Mouse (Mus musculus): ENCODE results near the gene Rc3h2.

Rc3h2 gene

DNA sequence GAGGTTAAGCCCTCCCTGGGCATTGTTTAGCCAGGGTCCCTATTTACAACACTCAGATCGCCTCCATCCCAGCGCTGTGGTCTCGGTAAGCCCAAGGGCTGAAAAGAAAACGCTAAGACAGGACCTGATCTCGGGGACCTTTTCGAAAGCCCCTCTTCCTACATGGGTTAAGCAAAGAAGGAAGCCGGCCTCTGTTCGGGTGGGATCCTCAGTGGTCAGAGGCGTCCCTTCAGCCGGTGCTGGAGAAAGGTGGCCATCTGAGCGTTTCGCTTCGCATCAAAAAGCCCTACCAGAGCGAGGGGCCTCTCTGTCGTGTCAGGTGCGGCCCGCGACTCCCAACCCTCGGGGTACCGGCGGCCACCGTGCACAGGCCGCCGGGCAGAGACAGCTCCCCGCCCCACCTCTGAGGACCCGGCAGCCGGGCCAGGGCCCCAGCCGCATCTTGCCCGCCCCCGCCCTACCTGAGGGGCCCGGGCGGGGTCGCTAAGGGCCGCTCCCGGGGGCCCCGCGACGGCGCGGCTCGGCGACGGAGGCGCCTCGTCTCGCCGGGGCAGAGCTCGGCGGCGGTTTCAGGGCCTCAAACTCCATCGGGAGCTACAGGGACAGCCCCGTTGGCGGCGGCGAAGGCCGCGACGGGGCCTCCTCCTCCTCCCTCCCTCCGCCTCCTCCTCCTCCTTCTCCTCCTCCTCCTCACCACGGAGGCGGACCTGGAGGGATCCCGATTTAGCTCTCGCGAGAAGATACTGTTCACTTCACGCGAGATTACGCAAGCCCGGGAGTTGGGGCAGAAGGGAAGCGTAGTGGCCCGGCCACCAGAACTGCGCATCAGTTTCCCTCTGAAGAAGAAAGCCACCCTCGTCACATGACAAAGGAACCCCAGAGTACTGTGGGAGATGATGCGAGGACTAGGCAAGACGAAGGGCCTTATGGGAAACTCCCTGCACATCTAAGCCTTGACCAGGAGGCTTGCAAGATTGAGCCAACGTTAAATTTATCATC is at the start of gene Rc3h2:
Gene Rc3h2 (minus strand): TSS at position 598 of the 999 bp plus-strand sequence.
- DNase-seq = peak; percentile 97

DNA sequence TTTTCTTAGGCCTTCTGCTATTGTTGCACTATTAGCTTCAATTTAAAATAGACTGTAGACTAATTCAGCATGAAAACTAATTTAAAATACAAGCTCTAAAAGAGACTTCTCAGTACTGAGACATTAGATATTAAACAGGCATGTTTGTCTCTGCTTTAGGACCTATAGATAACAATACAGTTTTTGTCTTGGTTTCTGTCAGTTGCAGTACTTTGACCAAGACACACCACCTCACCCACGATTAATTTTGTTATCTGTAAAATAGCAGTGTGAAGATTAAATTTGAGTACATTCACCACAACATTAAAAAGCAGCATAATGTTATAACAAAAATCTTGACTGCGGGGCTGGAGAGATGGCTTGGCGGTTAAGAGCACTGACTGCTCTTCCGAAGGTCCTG is 43.6 kb upstream of the Rc3h2 start:
- no peak for DNase-seq

DNA sequence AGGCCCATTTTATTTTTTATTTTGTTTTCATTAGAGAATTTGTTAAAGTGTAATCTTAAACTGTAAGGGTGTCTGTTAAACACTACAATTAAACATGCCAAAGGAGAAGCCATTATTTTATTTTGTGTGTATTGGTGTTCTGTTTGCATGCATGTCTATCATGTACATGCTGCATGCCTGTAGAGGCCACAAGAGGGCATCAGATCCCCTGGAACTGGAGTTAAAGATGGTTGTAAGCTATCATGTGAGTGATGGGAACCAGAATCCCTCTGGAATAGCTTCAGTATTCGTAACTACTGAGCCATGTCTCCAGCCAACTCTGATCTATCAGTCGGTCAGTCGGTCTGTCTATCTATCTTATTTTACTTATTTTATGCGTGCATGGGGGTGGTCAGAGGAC is 38.0 kb upstream of the Rc3h2 start:
- DNase-seq = no peak

DNA sequence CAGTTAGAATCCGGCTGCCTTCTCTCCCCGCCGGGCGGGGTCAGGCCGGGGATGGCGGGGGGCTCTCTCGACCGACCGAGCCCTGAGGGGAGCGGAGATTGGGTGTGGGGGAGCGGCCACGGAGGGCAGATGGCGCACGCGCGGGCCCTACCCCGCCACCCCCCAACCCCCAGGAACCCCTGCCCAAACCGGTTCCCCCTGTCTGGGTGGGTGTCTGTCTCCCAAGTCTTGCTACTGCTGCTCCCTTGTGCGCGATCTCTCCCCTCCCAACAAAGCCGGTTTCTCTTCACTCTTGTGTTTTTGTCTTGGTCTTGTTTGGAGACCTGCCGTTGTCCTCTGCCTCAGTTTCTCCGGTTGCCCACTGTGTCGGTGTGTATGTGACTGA is 29.7 kb upstream of the Rc3h2 start:
- peak; percentile 59 for DNase-seq

DNA sequence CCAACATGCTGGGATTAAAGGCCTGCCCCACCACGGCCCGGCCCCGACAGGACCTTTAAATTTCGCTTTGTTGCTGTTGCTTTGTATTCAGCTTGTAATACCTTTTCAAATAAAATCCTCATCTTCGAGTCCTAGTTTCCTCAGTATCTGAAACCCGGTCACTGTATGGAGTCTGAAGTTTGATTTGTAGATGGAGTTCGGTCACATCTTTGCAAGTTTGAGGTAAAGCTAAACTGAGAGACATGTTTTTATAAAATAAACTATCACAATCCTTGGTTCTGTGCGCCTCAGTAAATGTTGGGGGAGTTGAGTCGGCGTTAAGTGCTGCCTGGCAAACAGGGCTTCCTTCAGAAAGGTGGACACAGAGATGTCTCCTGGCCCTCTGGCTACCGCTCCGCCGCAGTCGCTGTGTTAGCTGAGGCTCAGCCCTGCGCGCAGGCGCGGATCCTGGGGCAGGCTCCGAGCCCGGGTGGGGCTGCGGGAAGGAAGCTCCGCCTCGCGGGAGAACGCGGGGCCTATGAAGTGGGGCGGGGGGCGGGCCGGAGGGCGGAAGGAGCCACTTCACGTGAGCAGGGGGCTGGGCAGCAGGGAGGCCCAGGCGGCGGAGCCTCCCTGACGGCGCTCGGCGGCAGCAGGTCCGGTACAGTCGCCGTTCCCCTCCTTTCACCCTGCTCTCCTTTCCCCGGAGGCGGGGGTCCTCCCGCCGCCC is 29.1 kb upstream of the Rc3h2 start:
- peak; percentile 92 for DNase-seq

DNA sequence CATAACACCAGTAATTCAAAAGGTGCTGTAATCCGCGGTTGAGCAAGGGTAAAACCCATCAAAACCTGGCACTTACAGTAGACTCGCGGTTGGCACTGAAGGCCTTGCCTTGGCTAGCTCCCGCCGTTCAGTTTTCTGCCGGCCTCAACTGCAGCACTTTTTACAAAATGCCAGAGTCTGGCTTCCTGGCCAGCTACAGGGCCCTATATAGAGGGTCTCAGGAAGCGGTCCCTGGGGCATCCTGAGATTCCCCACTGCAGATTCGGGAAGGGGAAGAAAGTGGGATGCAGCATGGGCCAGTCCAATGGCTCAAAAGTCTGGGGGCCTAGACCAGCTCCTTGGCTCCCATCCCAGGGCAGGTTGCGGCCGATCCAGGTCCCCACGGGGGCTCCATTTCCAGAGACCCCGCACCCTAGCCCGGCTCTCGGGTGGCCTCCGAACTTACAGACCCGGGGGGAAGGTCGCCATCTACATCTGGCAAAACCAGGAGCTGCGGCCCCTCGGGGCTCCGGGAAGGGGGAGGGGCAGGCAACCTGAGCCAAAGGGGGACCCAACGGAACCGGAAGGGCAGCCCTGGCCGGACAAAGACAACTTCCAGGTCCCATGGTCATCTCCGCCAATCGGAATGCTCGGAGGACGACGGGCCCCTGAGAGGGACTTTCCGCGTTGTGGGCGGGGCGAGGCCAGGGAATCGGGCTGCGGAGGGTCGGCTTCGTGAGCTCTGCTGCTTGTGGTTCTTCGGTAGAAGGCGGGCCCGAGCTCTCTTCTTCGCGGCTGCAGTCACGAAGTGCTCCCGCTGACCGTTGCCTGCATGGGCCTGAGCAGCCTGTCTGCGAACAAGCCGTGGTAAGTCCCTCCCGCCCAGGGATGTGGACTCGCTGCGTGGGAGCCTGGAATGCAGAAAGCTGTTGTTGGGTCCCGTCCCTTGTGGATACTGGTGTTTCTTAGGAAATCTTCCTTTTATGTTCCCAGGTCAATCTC is 20.2 kb upstream of the Rc3h2 start, which contains the start of the genes Zbtb26, Zbtb6 and Rabgap1:
Gene Zbtb26 (minus strand): TSS at position 525 of the 981 bp plus-strand sequence.
Gene Zbtb6 (minus strand): TSS at position 561 of the 981 bp plus-strand sequence.
Gene Rabgap1 (plus strand): TSS at position 669 of the 981 bp plus-strand sequence.
- DNase-seq = peak; percentile 93

DNA sequence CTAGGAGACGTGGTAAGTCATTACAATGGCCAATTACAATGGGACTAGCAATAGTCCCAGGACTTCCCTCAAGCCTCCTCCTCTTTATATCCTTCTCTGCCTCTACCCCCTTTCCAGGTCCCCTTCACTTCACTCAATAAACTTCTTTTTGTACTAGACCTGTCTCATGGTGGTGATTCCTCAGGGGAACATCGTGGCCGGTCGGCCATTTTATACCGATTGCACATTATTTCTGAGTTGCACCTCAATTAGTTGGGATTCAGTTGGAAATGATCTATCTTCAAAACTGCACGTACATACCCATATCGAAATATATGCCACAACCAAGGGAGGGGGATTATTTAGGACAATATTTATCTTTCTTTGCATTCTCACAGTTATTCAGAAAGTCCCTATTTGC is 8.9 kb upstream of the Rc3h2 start:
- no peak for DNase-seq

DNA sequence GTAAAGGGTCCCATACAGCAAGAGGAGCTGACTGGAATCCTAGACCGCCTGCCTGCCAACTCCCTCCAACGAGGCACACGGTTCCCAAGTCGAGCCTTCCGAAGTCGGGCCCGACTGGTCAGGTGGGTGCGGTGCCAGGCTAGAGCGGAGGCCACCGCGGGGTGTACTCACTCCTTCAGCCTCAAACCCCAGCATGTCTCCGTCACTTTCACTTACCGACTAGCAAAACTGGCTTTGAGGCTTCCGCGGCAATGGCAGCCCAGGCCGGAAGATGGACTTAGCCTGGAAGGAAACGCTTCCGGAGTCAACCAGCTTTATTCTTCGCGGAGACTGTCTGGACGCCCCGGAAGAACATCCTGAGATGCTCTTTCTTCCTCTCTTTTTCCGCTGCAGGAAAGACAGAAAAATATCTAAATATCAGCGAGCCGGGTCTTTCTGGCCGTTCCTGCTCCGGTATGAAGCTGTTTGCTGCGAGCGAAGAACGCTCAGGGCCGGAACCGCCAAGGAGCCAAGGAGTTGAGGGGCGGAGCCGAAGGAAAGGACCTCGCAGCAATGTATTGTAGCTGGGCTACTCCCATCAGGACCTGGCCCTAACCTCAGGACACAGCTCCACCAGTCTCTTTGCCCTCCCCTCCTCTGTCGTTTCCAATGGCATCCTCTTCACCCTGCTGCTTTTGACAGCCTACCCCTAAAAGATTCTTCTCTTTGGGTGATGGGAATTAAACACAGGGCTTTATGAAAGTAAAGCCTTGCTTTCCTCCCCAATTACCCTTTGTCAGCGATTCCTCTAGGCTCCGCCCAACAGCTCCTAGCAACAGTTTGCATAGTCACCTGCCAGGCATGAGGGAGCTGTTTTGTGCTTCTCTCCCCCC is 8.1 kb upstream of the Rc3h2 start:
- peak; percentile 87 for DNase-seq

DNA sequence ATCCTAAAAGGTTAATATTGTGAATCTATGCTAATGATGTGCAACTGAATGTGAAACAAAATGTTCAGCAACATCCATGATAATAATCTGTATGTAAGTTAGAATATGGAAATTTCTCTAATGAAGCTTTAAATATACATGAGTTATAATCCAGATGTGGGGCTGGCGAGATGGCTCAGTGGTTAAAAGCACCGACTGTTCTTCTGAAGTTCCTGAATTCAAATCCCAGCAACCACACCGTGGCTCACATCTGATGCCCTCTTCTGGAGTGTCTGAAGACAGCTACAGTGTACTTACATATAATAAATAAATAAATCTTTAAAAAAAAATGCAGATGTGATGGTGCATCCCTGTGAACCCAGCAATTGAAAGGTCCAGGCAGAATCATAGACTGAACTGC is 968 bp upstream of the Rc3h2 start:
- DNase-seq = no peak

DNA sequence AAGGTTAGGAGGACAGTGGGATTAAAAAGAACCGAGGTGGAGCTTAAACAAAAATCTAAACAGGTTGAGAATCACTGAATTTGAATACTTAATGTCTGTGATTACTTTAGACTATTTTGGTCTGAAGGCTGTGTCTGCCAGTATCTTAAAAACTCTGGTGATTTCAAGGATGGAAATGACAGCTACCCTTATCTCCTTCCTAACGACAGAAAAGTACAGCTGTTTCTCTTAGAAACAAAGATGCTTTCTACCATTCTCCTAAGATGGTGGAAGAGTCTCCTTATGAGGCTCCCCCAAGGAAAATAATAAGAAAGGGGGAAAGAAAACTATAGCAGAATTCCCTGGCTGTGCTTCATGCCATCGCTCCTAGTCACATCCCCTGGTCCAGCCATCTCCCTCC is 800 bp downstream of the Rc3h2 start:
- DNase-seq = no peak

DNA sequence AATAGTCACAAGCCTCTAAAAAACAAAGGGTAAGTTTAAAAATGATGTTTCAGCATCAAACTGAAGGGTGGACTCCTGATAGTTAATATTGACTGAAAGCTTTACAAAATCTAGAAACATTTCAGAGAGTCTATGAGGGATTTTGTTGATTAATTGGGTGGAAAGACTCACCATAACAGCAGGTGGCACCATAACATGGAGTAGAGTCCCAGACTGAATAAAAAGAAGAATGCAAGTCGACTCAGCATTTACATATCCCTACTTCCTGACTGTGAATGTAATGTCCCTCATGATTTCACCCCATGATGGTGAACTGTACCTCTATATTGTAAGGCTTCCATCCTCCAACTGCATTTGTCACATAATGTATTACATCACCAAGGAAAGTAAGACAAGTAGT is 27.2 kb downstream of the Rc3h2 start:
- DNase-seq = no peak

DNA sequence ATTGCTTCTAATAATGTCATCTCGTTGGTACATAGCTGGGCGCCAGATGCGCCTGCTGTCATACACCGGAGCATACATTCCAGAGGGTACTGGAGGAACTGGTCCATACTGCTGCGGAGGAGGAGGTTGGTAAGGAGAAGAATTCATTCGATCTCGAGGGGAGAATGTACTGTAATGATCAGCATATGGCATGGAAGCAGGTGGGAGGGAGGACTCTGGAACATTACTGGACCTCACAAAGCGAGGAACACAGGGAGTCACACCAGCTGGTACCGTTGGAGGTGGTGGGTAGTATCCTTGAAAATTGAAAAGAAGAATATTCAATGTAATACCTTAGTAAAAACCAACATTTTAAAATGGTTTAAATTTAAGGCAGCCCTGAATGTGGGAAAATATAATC is 39.8 kb downstream of the Rc3h2 start:
- no peak for DNase-seq

DNA sequence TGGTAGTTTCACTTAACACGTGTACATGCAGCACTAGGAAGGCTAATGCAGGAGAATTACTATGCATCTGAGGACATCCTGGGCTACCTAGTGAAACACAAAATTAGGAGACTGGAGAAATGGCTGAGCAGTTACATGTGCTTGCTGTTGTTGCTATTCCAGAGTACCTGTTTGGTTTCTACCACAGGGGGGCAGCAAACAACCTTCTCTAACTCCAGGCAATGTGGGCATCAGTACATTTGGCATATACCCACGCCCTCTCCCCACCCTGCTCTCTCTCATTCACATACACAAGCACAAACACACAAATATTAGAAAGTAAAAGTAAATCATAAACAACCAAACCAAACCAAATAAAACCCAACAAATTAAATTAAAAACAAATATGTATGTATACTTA is 42.5 kb downstream of the Rc3h2 start:
- peak; percentile 67 for DNase-seq

DNA sequence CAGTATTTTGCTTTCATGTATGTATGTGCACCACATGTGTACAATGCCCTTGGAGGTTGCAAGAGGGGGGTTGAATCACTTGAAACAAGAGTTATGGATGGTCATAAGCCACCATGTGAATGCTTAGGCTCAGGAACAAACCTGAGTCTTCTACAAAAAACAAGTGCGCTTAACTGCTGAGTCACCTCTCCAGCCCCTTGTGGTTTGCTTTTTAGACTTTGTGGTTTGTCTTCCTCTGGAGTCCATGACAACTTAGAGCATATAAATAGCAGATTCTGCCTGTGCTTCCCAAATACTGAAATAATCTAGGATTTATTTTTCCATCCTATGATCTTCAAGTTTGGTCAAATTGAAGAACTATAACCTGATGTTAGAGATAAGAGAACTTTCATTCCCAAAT is 46.7 kb downstream of the Rc3h2 start:
- DNase-seq = no peak

DNA sequence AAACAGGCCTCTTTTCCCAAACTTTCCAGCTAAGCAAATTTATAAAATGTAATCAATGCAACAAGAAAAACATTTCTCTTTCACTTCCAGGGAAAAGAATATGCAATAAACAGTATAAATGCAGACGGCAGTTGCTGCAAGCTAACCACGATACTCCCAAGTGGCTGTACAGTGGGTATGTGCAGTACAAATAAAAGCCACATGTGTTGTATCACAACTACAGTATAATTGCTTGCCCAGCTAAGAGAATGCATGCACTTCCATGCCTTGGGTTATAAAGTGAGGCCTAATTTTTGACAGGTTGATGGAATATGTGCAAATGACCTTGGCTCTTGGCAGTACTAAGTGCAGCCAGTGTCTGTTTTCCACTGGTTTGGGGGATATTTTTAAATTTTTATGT is 52.1 kb downstream of the Rc3h2 start:
- DNase-seq = no peak

DNA sequence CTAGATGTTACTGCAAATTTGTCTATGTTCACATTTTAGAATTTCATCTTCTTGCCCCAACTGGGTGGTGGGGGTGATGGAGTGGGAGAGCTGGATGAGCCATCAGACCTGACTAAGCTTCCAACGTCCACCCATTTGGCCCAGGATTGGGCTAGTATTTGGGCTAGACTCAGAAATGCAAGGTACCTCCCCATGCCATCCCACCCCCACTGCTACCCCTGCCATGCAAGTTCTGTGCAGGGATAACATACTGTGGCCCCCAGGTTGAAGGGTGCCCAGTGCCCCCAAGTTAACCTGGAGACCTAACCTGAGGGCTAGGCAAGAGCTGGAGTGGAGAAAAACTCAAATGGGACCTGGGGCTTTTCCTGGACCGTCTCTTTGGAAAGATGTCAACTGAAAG is 62.8 kb downstream of the Rc3h2 start:
- DNase-seq = peak; percentile 41

DNA sequence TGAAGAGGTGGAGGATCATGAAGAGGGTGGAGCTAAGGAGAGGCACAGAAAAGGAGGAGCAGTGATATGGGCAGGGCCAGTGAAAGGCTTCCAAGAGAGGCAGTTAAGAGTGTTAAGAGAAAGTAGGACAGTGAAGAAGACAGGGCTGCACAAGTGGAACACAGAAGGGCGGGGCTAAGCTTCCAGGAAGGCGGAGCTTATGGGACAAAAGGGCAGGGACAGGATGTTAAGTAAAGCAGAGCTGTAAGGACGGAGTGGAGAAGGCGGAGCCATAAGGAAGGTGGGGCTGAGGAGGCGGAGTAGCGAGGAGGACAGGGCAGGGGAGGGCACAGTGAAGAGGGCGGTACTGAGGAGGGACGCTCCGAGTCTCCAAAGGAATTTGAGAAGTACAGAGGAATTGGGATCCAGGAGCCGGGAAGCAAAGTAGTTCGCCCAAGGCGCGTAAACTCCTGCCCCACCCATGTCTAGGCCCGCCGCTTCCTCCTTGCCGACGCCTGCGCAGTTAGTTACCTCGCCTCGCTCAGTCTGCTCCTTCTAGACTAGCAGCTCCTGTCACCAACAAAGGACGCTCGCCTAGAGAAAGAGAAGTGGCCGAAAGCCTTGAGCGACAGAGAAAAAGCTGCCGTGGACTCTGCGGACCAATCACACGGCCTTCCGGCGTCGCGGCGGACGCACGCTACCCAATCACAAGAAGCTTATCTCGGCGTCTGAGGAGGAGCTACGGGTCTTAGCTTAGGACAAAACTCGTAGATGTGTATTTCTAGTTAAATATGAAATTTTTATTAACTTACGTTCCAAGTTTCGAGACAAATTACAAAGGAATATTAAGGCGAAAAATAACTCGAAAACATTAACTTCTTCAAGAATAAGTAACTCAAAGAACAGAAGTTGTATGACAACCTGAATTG is 63.8 kb downstream of the Rc3h2 start, which contains the start of gene Pdcl:
Gene Pdcl (minus strand): TSS at position 700 of the 908 bp plus-strand sequence.
- peak; percentile 87 for DNase-seq

DNA sequence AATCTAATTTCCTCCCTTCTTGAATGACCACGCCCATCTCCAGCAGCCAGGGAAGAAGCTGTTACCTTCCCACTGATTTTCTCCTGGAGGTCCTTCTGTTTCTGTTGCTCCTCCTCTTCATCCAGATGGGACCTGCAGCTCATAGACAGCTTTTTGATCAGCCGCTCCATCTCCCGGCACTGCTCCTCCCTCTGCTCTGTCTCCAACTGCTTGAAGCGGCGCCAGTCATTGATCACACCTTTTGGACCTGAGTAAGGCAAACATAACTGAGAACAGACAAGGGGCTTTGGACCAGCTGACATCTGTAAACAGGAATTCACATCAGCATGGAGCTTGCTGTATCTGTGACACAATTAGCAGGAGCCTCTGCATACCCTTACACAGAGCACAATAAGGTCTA is 67.1 kb downstream of the Rc3h2 start:
- DNase-seq = no peak

DNA sequence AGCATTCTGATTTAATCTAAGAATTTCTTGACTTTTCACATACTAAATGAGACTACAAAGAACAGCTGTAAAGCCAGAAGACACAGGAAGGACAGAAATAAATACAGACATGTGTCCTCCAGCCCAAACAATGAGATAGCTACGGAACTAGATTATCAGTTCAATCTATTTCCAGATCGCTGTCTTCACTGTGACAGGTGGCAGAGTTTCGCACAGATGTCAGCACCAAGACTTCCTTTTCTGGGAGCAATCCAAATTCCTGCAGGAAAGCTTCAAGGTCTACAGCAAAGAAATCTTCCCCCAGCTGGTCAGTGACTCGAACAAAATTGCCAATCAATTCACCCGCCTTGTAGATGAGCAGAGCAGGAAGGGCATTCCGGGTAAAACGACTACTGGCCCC is 71.0 kb downstream of the Rc3h2 start:
- DNase-seq = no peak

DNA sequence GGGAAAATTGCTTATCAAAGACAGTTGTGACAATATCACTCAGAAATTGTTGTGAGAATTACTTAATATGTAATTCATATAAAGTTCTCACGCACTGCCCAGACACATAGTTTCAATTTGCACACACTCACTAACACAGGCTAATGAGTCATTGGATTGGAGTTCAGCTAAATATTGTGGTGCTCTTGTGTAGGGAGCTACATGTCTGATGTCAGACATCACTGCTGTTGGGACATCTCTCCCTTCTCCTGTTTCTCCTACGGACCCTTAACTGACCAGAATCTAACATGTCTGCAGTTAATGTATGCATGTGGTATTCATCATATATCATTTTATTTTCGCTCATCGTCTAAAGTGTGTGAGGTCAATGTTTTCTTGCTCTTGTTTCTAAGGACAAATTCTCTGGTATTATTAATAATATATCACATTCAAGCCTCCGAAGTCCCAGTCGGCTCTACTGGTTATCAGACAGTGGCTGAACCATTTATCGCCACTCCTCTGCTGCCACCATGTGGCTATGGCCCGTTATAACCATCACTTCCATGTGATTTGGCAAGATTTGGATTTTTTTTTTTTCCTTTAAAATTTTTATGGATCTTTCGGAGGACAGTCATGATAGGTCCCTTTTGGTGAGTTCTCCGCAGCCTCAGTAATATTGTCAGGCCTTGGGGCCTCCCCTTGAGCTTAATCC is 84.1 kb downstream of the Rc3h2 start:
- DNase-seq = peak; percentile 44
